Mouse (Mus musculus) embryonic facial prominence, embryonic 10.5 days (tissue): ENCODE measurements around the gene Pdhx. TPM values are rescaled to one million over a fixed set of nuclear protein-coding genes. Genes with fewer than 3 reads are reported as not detected.

Source experiments
- DNase-seq: peaks from one replicate; pipeline ENCODE4 v3.0.0-alpha.2; 2017; ENCODE audit warnings: low spot score
- H3K27ac ChIP-seq: fragments of 300-500 bp; sonication (generic); replicated peaks from 2 replicates; pipeline ENCODE4 v1.5.1; 2016; ENCODE audit warnings: mild to moderate bottlenecking
- H3K27me3 ChIP-seq: fragments of 300-500 bp; sonication (generic); replicated peaks from 2 replicates; pipeline ENCODE4 v1.6.1; 2016; ENCODE audit warnings: low read depth, mild to moderate bottlenecking; ENCODE audit not compliant: poor library complexity, severe bottlenecking
- H3K36me3 ChIP-seq: fragments of 300-500 bp; sonication (generic); replicated peaks from 2 replicates; pipeline ENCODE4 v1.6.1; 2016; ENCODE audit warnings: mild to moderate bottlenecking, moderate library complexity
- H3K4me1 ChIP-seq: fragments of 300-500 bp; sonication (generic); 2 replicates; pipeline ENCODE4 v1.6.1; 2016
- H3K4me3 ChIP-seq: fragments of 300-500 bp; sonication (generic); 2 replicates; pipeline ENCODE4 v1.5.1; 2016; ENCODE audit warnings: mild to moderate bottlenecking, moderate library complexity
- H3K9me3 ChIP-seq: fragments of 300-500 bp; sonication (generic); 2 replicates; pipeline ENCODE4 v1.6.1; 2016; ENCODE audit warnings: mild to moderate bottlenecking
- WGBS: fragments of 180-500 bp; shearing (Covaris S2); methylation state at CpG from one replicate; pipeline ENCODE4 v1.1.7; 2016; 5-methylcytosine and 5-hydroxymethylcytosine counted together
- polyA plus RNA-seq: library from polyadenylated mRNA; unstranded; fragments of >200 nt; fragmentation: Nextera tagmentation; extraction: Ambion mirVana; gene quantifications from 2 replicates; pipeline ENCODE4 v1.2.1, GENCODE M21; 2016

Gene Pdhx
- 40.5 and 44.9 TPM in 2 replicates for polyA plus RNA-seq

GRCm38 (mm10) chr2:103073219-103073982 lies at the start of gene Pdhx, which contains the start of gene Apip:
Gene Pdhx, minus strand, starts transcription at chr2:103073513.
Gene Apip, plus strand, starts transcription at chr2:103073675.
- WGBS: under 1% methylated on average over 55 of the region's 55 CpGs
- H3K27ac ChIP-seq: peak within 1 kb of the TSS; percentile 93
- peak; percentile 100 for DNase-seq
- H3K4me3 ChIP-seq: peak within 1 kb of the TSS; percentile 88
- H3K27me3 ChIP-seq: no peaks in the 10 kb centered on the region
- H3K9me3 ChIP-seq: 0 out of 2 replicates have a peak, but pooled peaks cover 3% of the 10 kb centered on the region
- H3K36me3 ChIP-seq: peaks cover 3% of the 10 kb centered on the region
- H3K4me1 ChIP-seq: peaks cover 20% of the 10 kb centered on the region

- H3K9me3 ChIP-seq: no peaks in the 10 kb centered on the region
- H3K4me1 ChIP-seq: no peaks in the 10 kb centered on the region
- H3K27ac ChIP-seq: no peak overlapping the region
- H3K4me3 ChIP-seq: no peak overlapping the region
- no peaks in the 10 kb centered on the region for H3K36me3 ChIP-seq
- DNase-seq: no peak
- H3K27me3 ChIP-seq: no peaks in the 10 kb centered on the region
- WGBS: 86% methylated on average over 7 of the region's 7 CpGs
Measured at GRCm38 (mm10) chr2:103119197-103119854, 46.0 kb upstream of the Pdhx start.

- 78% methylated on average over 6 of the region's 6 CpGs for WGBS
- Histone ChIP-seq H3K27ac (no peak overlapping the region), H3K4me1 (no peaks in the 10 kb centered on the region), H3K9me3 (no peaks in the 10 kb centered on the region), H3K4me3 (no peak overlapping the region), H3K27me3 (no peaks in the 10 kb centered on the region), H3K36me3 (no peaks in the 10 kb centered on the region)
- no peak for DNase-seq
Measured at GRCm38 (mm10) chr2:103118324-103119196, 45.2 kb upstream of the Pdhx start.

GRCm38 (mm10) chr2:103117212-103117611 lies 43.9 kb upstream of the Pdhx start:
- H3K27ac ChIP-seq: no peak overlapping the region
- no peaks in the 10 kb centered on the region for H3K36me3 ChIP-seq
- WGBS: 75% methylated on average over 5 of the region's 5 CpGs
- no peak overlapping the region for H3K4me3 ChIP-seq
- no peaks in the 10 kb centered on the region for H3K4me1 ChIP-seq
- DNase-seq: no peak
- no peaks in the 10 kb centered on the region for H3K27me3 ChIP-seq
- H3K9me3 ChIP-seq: no peaks in the 10 kb centered on the region

- 56% methylated on average over 8 of the region's 8 CpGs for WGBS
- Histone ChIP-seq H3K4me3 (no peak overlapping the region), H3K27me3 (no peaks in the 10 kb centered on the region), H3K27ac (no peak overlapping the region), H3K36me3 (no peaks in the 10 kb centered on the region), H3K4me1 (peaks cover 7% of the 10 kb centered on the region; the same call in 1 of the 2 replicates), H3K9me3 (no peaks in the 10 kb centered on the region)
- peak; percentile 21 for DNase-seq
Measured at GRCm38 (mm10) chr2:103111669-103112068, 38.4 kb upstream of the Pdhx start.

- no peaks in the 10 kb centered on the region for H3K4me1 ChIP-seq
- no peaks in the 10 kb centered on the region for H3K27me3 ChIP-seq
- H3K9me3 ChIP-seq: no peaks in the 10 kb centered on the region
- no peak for DNase-seq
- no peak overlapping the region for H3K4me3 ChIP-seq
- no peaks in the 10 kb centered on the region for H3K36me3 ChIP-seq
- no peak overlapping the region for H3K27ac ChIP-seq
- WGBS: 95% methylated on average over 2 of the region's 2 CpGs
Measured at GRCm38 (mm10) chr2:103106172-103106571, 32.9 kb upstream of the Pdhx start.

GRCm38 (mm10) chr2:103102595-103102994 lies 29.3 kb upstream of the Pdhx start:
- no peak overlapping the region for H3K27ac ChIP-seq
- WGBS: 80% methylated on average over 5 of the region's 5 CpGs
- no peaks in the 10 kb centered on the region for H3K9me3 ChIP-seq
- H3K4me3 ChIP-seq: no peak overlapping the region
- no peaks in the 10 kb centered on the region for H3K4me1 ChIP-seq
- no peaks in the 10 kb centered on the region for H3K27me3 ChIP-seq
- no peaks in the 10 kb centered on the region for H3K36me3 ChIP-seq
- DNase-seq: no peak

GRCm38 (mm10) chr2:103089521-103089920 lies 16.2 kb upstream of the Pdhx start:
- DNase-seq: no peak
- no peaks in the 10 kb centered on the region for H3K27me3 ChIP-seq
- H3K27ac ChIP-seq: no peak overlapping the region
- H3K4me1 ChIP-seq: no peaks in the 10 kb centered on the region
- H3K9me3 ChIP-seq: no peaks in the 10 kb centered on the region
- peaks cover 56% of the 10 kb centered on the region for H3K36me3 ChIP-seq
- H3K4me3 ChIP-seq: no peak overlapping the region
- 86% methylated on average over 6 of the region's 6 CpGs for WGBS

- WGBS: 96% methylated on average over 4 of the region's 4 CpGs
- Histone ChIP-seq H3K4me1 (no peaks in the 10 kb centered on the region), H3K4me3 (no peak overlapping the region), H3K9me3 (no peaks in the 10 kb centered on the region), H3K36me3 (peaks cover 42% of the 10 kb centered on the region), H3K27ac (no peak overlapping the region), H3K27me3 (no peaks in the 10 kb centered on the region)
- no peak for DNase-seq
Measured at GRCm38 (mm10) chr2:103088099-103088498, 14.8 kb upstream of the Pdhx start.

GRCm38 (mm10) chr2:103086432-103086831 lies 13.1 kb upstream of the Pdhx start:
- DNase-seq: no peak
- H3K4me3 ChIP-seq: no peak overlapping the region
- peaks cover 31% of the 10 kb centered on the region for H3K36me3 ChIP-seq
- no peak overlapping the region for H3K27ac ChIP-seq
- H3K9me3 ChIP-seq: no peaks in the 10 kb centered on the region
- H3K4me1 ChIP-seq: no peaks in the 10 kb centered on the region
- 10% methylated on average over 1 of the region's 1 CpGs for WGBS
- no peaks in the 10 kb centered on the region for H3K27me3 ChIP-seq

- Histone ChIP-seq H3K9me3 (no peaks in the 10 kb centered on the region), H3K27me3 (no peaks in the 10 kb centered on the region), H3K27ac (no peak overlapping the region), H3K4me3 (no peak overlapping the region), H3K4me1 (no peaks in the 10 kb centered on the region), H3K36me3 (peaks cover 31% of the 10 kb centered on the region)
- 72% methylated on average over 10 of the region's 10 CpGs for WGBS
- DNase-seq: no peak
Measured at GRCm38 (mm10) chr2:103085633-103086032, 12.3 kb upstream of the Pdhx start.

GRCm38 (mm10) chr2:103084451-103084850 lies 11.1 kb upstream of the Pdhx start:
- Histone ChIP-seq H3K4me3 (no peak overlapping the region), H3K4me1 (no peaks in the 10 kb centered on the region), H3K9me3 (no peaks in the 10 kb centered on the region), H3K27me3 (no peaks in the 10 kb centered on the region), H3K36me3 (peaks cover 22% of the 10 kb centered on the region), H3K27ac (no peak overlapping the region)
- 64% methylated on average over 5 of the region's 5 CpGs for WGBS
- DNase-seq: no peak
